Mouse (Mus musculus): ENCODE measurements around the gene Shmt2. TPM values are rescaled to one million over a fixed set of nuclear protein-coding genes. Genes with fewer than 3 reads are reported as not detected.
A peak's percentile ranks its signal among the peaks of the same experiment; 100 is the strongest.

The Shmt2 gene
- polyA plus RNA-seq (2012; rRNA removed) = 99.9 and 133 TPM in 2 replicates

GRCm38 (mm10) chr10:127522088-127522581 is at the start of gene Shmt2:
Shmt2 (minus strand) TSS chr10:127522444.
- Histone ChIP-seq H3K4me1 (ENCODE audit: control insufficient read depth, insufficient read depth, insufficient read length) (peaks cover 13% of the 10 kb centered on the region), H3K36me3 (ENCODE audit: control insufficient read depth, insufficient read depth, low read length) (peaks cover 18% of the 10 kb centered on the region), H3K4me3 (ENCODE audit: extremely low read depth, insufficient read depth, insufficient read length) (peak within 1 kb of the TSS; percentile 77), H3K27ac (ENCODE audit: insufficient read depth, low read length) (no peak within 1 kb of the TSS), H3K27me3 (ENCODE audit: control insufficient read depth, insufficient read depth, low read length) (peaks cover 14% of the 10 kb centered on the region)
- DNase-seq (ENCODE audit: low read depth in 1 of 2, low spot score in 2 of 2) = peak; percentile 70 to 75
- no peak for TF ChIP-seq CTCF (IDR thresholded peaks at IDR 0.05; ENCODE audit: extremely low read depth, insufficient read depth, insufficient read length, insufficient replicate concordance)
- TF ChIP-seq POLR2A (IDR thresholded peaks at IDR 0.05; ENCODE audit: low read depth, low read length) = no peak
- WGBS = under 1% methylated on average over 21 of the region's 21 CpGs

- H3K4me1 ChIP-seq (ENCODE audit: control insufficient read depth, insufficient read depth, insufficient read length) = no peaks in the 10 kb centered on the region
- H3K27me3 ChIP-seq (ENCODE audit: control insufficient read depth, insufficient read depth, low read length) = no peaks in the 10 kb centered on the region
- no peak for TF ChIP-seq CTCF (IDR thresholded peaks at IDR 0.05; ENCODE audit: extremely low read depth, insufficient read depth, insufficient read length, insufficient replicate concordance)
- TF ChIP-seq POLR2A (IDR thresholded peaks at IDR 0.05; ENCODE audit: low read depth, low read length) = no peak
- no peaks in the 10 kb centered on the region for H3K36me3 ChIP-seq (ENCODE audit: control insufficient read depth, insufficient read depth, low read length)
- no peak overlapping the region for H3K4me3 ChIP-seq (ENCODE audit: extremely low read depth, insufficient read depth, insufficient read length)
- 90% methylated on average over 17 of the region's 17 CpGs for WGBS
- H3K27ac ChIP-seq (ENCODE audit: insufficient read depth, low read length) = no peak overlapping the region
- DNase-seq (ENCODE audit: low read depth in 1 of 2, low spot score in 2 of 2) = no peak
These were observed 48.8 kb upstream of the Shmt2 start for GRCm38 (mm10) chr10:127570937-127571641.

GRCm38 (mm10) chr10:127570384-127570783 is 48.1 kb upstream of the Shmt2 start:
- DNase-seq (ENCODE audit: low read depth in 1 of 2, low spot score in 2 of 2) = no peak
- TF ChIP-seq CTCF (IDR thresholded peaks at IDR 0.05; ENCODE audit: extremely low read depth, insufficient read depth, insufficient read length, insufficient replicate concordance) (no peak), POLR2A (IDR thresholded peaks at IDR 0.05; ENCODE audit: low read depth, low read length) (no peak)
- H3K4me1 ChIP-seq (ENCODE audit: control insufficient read depth, insufficient read depth, insufficient read length) = no peaks in the 10 kb centered on the region
- H3K4me3 ChIP-seq (ENCODE audit: extremely low read depth, insufficient read depth, insufficient read length) = no peak overlapping the region
- 77% methylated on average over 6 of the region's 6 CpGs for WGBS
- peak overlapping the region; percentile 8; the same call in 1 of the 2 replicates for H3K27ac ChIP-seq (ENCODE audit: insufficient read depth, low read length)
- H3K27me3 ChIP-seq (ENCODE audit: control insufficient read depth, insufficient read depth, low read length) = no peaks in the 10 kb centered on the region
- H3K36me3 ChIP-seq (ENCODE audit: control insufficient read depth, insufficient read depth, low read length) = no peaks in the 10 kb centered on the region

GRCm38 (mm10) chr10:127569450-127569849 is 47.2 kb upstream of the Shmt2 start:
- peak; percentile 66; the same call in 1 of the 2 replicates for TF ChIP-seq CTCF (IDR thresholded peaks at IDR 0.05; ENCODE audit: extremely low read depth, insufficient read depth, insufficient read length, insufficient replicate concordance)
- no peak for TF ChIP-seq POLR2A (IDR thresholded peaks at IDR 0.05; ENCODE audit: low read depth, low read length)

GRCm38 (mm10) chr10:127566553-127567326 is 44.5 kb upstream of the Shmt2 start:
- H3K27ac ChIP-seq (ENCODE audit: insufficient read depth, low read length) = no peak overlapping the region
- no peak overlapping the region for H3K4me3 ChIP-seq (ENCODE audit: extremely low read depth, insufficient read depth, insufficient read length)
- no peaks in the 10 kb centered on the region for H3K36me3 ChIP-seq (ENCODE audit: control insufficient read depth, insufficient read depth, low read length)
- no peak for DNase-seq (ENCODE audit: low read depth in 1 of 2, low spot score in 2 of 2)
- H3K4me1 ChIP-seq (ENCODE audit: control insufficient read depth, insufficient read depth, insufficient read length) = no peaks in the 10 kb centered on the region
- WGBS = 91% methylated on average over 28 of the region's 28 CpGs
- H3K27me3 ChIP-seq (ENCODE audit: control insufficient read depth, insufficient read depth, low read length) = no peaks in the 10 kb centered on the region
- TF ChIP-seq CTCF (IDR thresholded peaks at IDR 0.05; ENCODE audit: extremely low read depth, insufficient read depth, insufficient read length, insufficient replicate concordance) = no peak
- no peak for TF ChIP-seq POLR2A (IDR thresholded peaks at IDR 0.05; ENCODE audit: low read depth, low read length)

More at GRCm38 (mm10) chr10:127569450-127569849, 47.2 kb upstream of the Shmt2 start:
- Histone ChIP-seq H3K4me1 (ENCODE audit: control insufficient read depth, insufficient read depth, insufficient read length) (no peaks in the 10 kb centered on the region), H3K36me3 (ENCODE audit: control insufficient read depth, insufficient read depth, low read length) (no peaks in the 10 kb centered on the region), H3K27ac (ENCODE audit: insufficient read depth, low read length) (no peak overlapping the region), H3K27me3 (ENCODE audit: control insufficient read depth, insufficient read depth, low read length) (no peaks in the 10 kb centered on the region), H3K4me3 (ENCODE audit: extremely low read depth, insufficient read depth, insufficient read length) (no peak overlapping the region)
- peak; percentile 30 to 62 for DNase-seq (ENCODE audit: low read depth in 1 of 2, low spot score in 2 of 2)
- 1% methylated on average over 3 of the region's 3 CpGs for WGBS

- H3K4me3 ChIP-seq (ENCODE audit: extremely low read depth, insufficient read depth, insufficient read length) = no peak overlapping the region
- H3K36me3 ChIP-seq (ENCODE audit: control insufficient read depth, insufficient read depth, low read length) = no peaks in the 10 kb centered on the region
- 26% methylated on average over 13 of the region's 13 CpGs for WGBS
- no peak overlapping the region for H3K27ac ChIP-seq (ENCODE audit: insufficient read depth, low read length)
- H3K4me1 ChIP-seq (ENCODE audit: control insufficient read depth, insufficient read depth, insufficient read length) = no peaks in the 10 kb centered on the region
- no peak for TF ChIP-seq POLR2A (IDR thresholded peaks at IDR 0.05; ENCODE audit: low read depth, low read length)
- no peak for TF ChIP-seq CTCF (IDR thresholded peaks at IDR 0.05; ENCODE audit: extremely low read depth, insufficient read depth, insufficient read length, insufficient replicate concordance)
- no peaks in the 10 kb centered on the region for H3K27me3 ChIP-seq (ENCODE audit: control insufficient read depth, insufficient read depth, low read length)
- DNase-seq (ENCODE audit: low read depth in 1 of 2, low spot score in 2 of 2) = no peak
These were observed 42.1 kb upstream of the Shmt2 start for GRCm38 (mm10) chr10:127564301-127564700.

Measured in spleen, adult 2 months (tissue).